Comparison of ENCODE assay signal across 9 mouse cellular contexts in the genomic region with DNA sequence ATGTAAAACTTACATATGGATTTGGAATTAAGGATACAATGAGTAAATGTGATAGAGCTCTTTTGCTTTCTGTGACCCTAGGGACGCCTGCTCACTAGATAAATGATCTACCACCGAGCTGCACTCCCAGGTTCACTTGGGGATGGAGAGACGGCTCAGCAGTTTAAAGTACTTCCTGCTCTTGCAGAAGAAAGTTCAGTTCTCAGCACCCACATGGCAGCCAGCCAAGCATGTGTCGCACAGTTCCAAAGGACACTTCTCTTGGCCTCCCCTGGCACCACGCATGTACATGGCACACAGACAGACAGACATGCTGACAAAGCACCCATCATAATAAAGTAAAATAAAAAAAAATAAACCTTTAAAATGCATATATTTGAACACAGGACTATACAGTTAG.
DNase-seq lines count a peak whose midpoint lies in the region; ATAC-seq and TF ChIP-seq lines count a peak whose summit lies in the region.
"Had no signal": no experiment of that assay in that cellular context is flagged by ENCODE, and none has a peak within 500 bp of the region (broad histone marks: within the 10 kb centered on the region; RNA-seq: fewer than 3 reads in every experiment).

No protein-coding gene starts in this region.

- no peak overlapping the region for H3K4me2 ChIP-seq in kidney, embryonic 14.5 days (replicated peaks; ENCODE audit: low read depth, low read length)
- H3K4me2 ChIP-seq: heart, embryonic 13.5 days; lung, embryonic 15.5 days had no signal

- TF ChIP-seq CTCF in thymus, adult 2 months (IDR thresholded peaks at IDR 0.05; ENCODE audit: borderline replicate concordance, control insufficient read depth, extremely low read depth, insufficient read depth, low read length, poor library complexity) = no peak

- DNase-seq in kidney, adult 18-20 months = peak; percentile 83
- peak; percentile 55 for DNase-seq in cerebellum, adult 9-10 months
- peak; percentile 93 to 95 for DNase-seq in kidney, postnatal 25 days
- peak; percentile 48 for DNase-seq in thymus, adult 2 months
- DNase-seq in layer of hippocampus, adult 9-11 months = no peak

- H3K9ac ChIP-seq in kidney, embryonic 14.5 days (ENCODE audit: low read depth, low read length) = no peak overlapping the region
- H3K9ac ChIP-seq: heart, embryonic 13.5 days; lung, embryonic 15.5 days had no signal

- no peaks in the 10 kb centered on the region for H3K9me3 ChIP-seq in kidney, embryonic 14.5 days (ENCODE audit: control insufficient read depth, low read length)
- H3K9me3 ChIP-seq: heart, embryonic 13.5 days; lung, embryonic 15.5 days had no signal

- no peaks in the 10 kb centered on the region for H3K27me3 ChIP-seq in kidney, embryonic 14.5 days (ENCODE audit: control insufficient read depth, insufficient read depth, low read length)
- no peaks in the 10 kb centered on the region for H3K27me3 ChIP-seq in thymus, adult 2 months (ENCODE audit: control insufficient read depth, insufficient read depth, low read length)
- H3K27me3 ChIP-seq: lung, embryonic 15.5 days had no signal

- 46% methylated on average over 5 of the region's 5 CpGs for WGBS in kidney, embryonic 14.5 days
- 8% methylated on average over 5 of the region's 5 CpGs for WGBS in thymus, adult 2 months

- H3K4me1 ChIP-seq in kidney, embryonic 14.5 days (ENCODE audit: control insufficient read depth, insufficient read depth, low read length) = no peaks in the 10 kb centered on the region
- H3K4me1 ChIP-seq in thymus, adult 2 months (replicated peaks; ENCODE audit: control insufficient read depth, insufficient read depth, low read length) = peaks cover 38% of the 10 kb centered on the region

- no peaks in the 10 kb centered on the region for H3K36me3 ChIP-seq in kidney, embryonic 14.5 days (ENCODE audit: control insufficient read depth, insufficient read depth, low read length)
- no peaks in the 10 kb centered on the region for H3K36me3 ChIP-seq in thymus, adult 2 months (ENCODE audit: control insufficient read depth, insufficient read depth, low read length)
- H3K36me3 ChIP-seq: heart, embryonic 13.5 days; lung, embryonic 15.5 days had no signal

- TF ChIP-seq POLR2A in thymus, adult 2 months (IDR thresholded peaks at IDR 0.05; ENCODE audit: control insufficient read depth, extremely low read depth, insufficient read depth, low read length, poor library complexity) = no peak

- H3K4me3 ChIP-seq in kidney, embryonic 14.5 days (ENCODE audit: low read length) = no peak overlapping the region
- no peak overlapping the region for H3K4me3 ChIP-seq in thymus, adult 2 months (ENCODE audit: control insufficient read depth, insufficient read depth, low read length)
- H3K4me3 ChIP-seq: heart, embryonic 13.5 days; lung, embryonic 15.5 days had no signal

- no peak for ATAC-seq in kidney, embryonic 14.5 days (ENCODE audit: low FRiP score, low TSS enrichment)
- no peak for ATAC-seq in activated CD4-positive, CD25-positive, alpha-beta regulatory T cell, adult 4 months

- no peak overlapping the region for H3K27ac ChIP-seq in kidney, embryonic 14.5 days (ENCODE audit: low read depth, low read length)
- H3K27ac ChIP-seq in thymus, adult 2 months (ENCODE audit: control insufficient read depth, insufficient read depth, low read length) = no peak overlapping the region
- H3K27ac ChIP-seq: heart, embryonic 13.5 days; lung, embryonic 15.5 days had no signal
